Mouse (Mus musculus) kidney, adult 11 months (tissue): ENCODE data around the gene C2cd3.

Experiments
- DNase-seq: peaks from one replicate; pipeline ENCODE4 v3.0.0; 2022

Gene C2cd3

GRCm38 (mm10) chr7:100371495-100372451 lies at the start of gene C2cd3, which contains the start of gene Ppme1:
Gene C2cd3, plus strand, starts transcription at chr7:100372233.
Gene Ppme1, minus strand, starts transcription at chr7:100372307.
- DNase-seq: peak; percentile 100

- no peak for DNase-seq
Observed at GRCm38 (mm10) chr7:100323721-100324120, 48.3 kb upstream of the C2cd3 start.

- DNase-seq: no peak
Observed at GRCm38 (mm10) chr7:100325482-100325881, 46.6 kb upstream of the C2cd3 start.

- no peak for DNase-seq
Observed at GRCm38 (mm10) chr7:100327514-100327913, 44.5 kb upstream of the C2cd3 start.

- no peak for DNase-seq
Observed at GRCm38 (mm10) chr7:100328636-100329035, 43.4 kb upstream of the C2cd3 start.

- no peak for DNase-seq
Observed at GRCm38 (mm10) chr7:100331269-100331668, 40.8 kb upstream of the C2cd3 start.

- no peak for DNase-seq
Observed at GRCm38 (mm10) chr7:100335921-100336320, 36.1 kb upstream of the C2cd3 start.

- no peak for DNase-seq
Observed at GRCm38 (mm10) chr7:100354984-100355383, 17.0 kb upstream of the C2cd3 start.

GRCm38 (mm10) chr7:100356324-100356723 lies 15.7 kb upstream of the C2cd3 start:
- no peak for DNase-seq

GRCm38 (mm10) chr7:100356768-100357167 lies 15.3 kb upstream of the C2cd3 start:
- DNase-seq: no peak

- no peak for DNase-seq
Observed at GRCm38 (mm10) chr7:100357856-100358255, 14.2 kb upstream of the C2cd3 start.

- no peak for DNase-seq
Observed at GRCm38 (mm10) chr7:100363162-100363561, 8.9 kb upstream of the C2cd3 start.

GRCm38 (mm10) chr7:100364888-100365287 lies 7.1 kb upstream of the C2cd3 start:
- no peak for DNase-seq

GRCm38 (mm10) chr7:100372452-100372980 lies 483 bp downstream of the C2cd3 start:
- DNase-seq: no peak

- DNase-seq: no peak
Observed at GRCm38 (mm10) chr7:100378257-100378656, 6.2 kb downstream of the C2cd3 start.

- no peak for DNase-seq
Observed at GRCm38 (mm10) chr7:100381161-100381560, 9.1 kb downstream of the C2cd3 start.

GRCm38 (mm10) chr7:100383207-100383606 lies 11.2 kb downstream of the C2cd3 start:
- DNase-seq: no peak

GRCm38 (mm10) chr7:100388174-100388573 lies 16.1 kb downstream of the C2cd3 start:
- DNase-seq: no peak

GRCm38 (mm10) chr7:100390166-100390565 lies 18.1 kb downstream of the C2cd3 start:
- DNase-seq: no peak

- DNase-seq: no peak
Observed at GRCm38 (mm10) chr7:100392265-100392664, 20.2 kb downstream of the C2cd3 start.

GRCm38 (mm10) chr7:100399231-100399913 lies 27.3 kb downstream of the C2cd3 start:
- DNase-seq: no peak

- DNase-seq: no peak
Observed at GRCm38 (mm10) chr7:100400899-100401539, 29.0 kb downstream of the C2cd3 start.

GRCm38 (mm10) chr7:100402715-100403114 lies 30.7 kb downstream of the C2cd3 start:
- no peak for DNase-seq
